Mouse (Mus musculus): Measurements from ENCODE around the gene Rsph14. TPM values are rescaled to one million over a fixed set of nuclear protein-coding genes. Genes with fewer than 3 reads are reported as not detected.
"Not testable (repeated sequence)": the region's sequence is repeated elsewhere in the genome, so short reads cannot be mapped to it uniquely, and the experiment has no call there.

The Rsph14 gene
- polyA plus RNA-seq, 1 experiment, result not detected

DNA sequence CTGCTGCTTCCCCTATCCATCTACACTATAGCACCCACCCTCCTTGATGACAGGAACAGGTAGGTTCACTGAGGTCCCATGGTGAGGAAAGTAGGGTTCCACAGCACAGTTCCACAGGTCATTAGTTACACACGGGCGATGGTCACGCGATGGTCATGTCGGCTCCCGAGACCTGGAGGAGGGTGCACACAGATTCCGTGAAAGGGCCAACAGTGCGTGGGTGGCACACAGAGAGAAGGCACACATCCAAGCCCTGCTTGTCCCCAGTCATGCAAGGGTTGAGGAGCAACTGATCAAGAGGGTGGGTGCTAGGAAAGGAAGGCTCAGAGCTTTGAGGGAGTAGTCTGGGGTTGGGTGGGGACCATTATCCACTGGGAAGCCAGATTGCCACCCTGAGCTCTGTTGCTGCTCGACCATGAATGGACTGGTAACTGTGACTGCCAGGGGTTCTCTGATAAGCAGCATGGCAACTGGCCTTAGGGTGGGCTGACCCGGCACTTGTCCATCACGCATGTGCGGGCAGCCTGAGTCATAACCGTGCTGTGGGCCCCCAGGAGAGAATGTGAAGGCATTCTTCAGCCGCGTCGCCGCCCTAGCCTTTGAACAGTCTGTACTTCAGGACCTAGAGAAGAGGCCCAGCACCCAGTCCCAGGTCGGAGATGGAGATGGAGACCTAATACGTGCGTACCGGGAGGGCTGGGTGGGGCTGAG, 19.1 kb upstream of the Rsph14 start:
- no peaks in the 10 kb centered on the region for H3K36me3 ChIP-seq (ENCODE audit: control insufficient read depth, insufficient read depth, low read length, poor library complexity, severe bottlenecking)
- TF ChIP-seq EP300 (IDR thresholded peaks at IDR 0.05; ENCODE audit: insufficient read depth, low read depth, low read length) (no peak), POLR2A (IDR thresholded peaks at IDR 0.05; ENCODE audit: insufficient read depth, low read length) (no peak), CTCF (IDR thresholded peaks at IDR 0.05; ENCODE audit: low read depth, low read length) (no peak)
- no peak overlapping the region for H3K27ac ChIP-seq (ENCODE audit: insufficient read depth, low read length)
- H3K4me1 ChIP-seq (ENCODE audit: control insufficient read depth, insufficient read depth, low read length), result no peaks in the 10 kb centered on the region
- H3K4me3 ChIP-seq (ENCODE audit: low read depth, low read length), result no peak overlapping the region
- H3K9me3 ChIP-seq (replicated peaks; ENCODE audit: control insufficient read depth, insufficient read depth, low read length, poor library complexity, severe bottlenecking), result no peaks in the 10 kb centered on the region
- H3K9ac ChIP-seq (ENCODE audit: low read depth, poor library complexity, severe bottlenecking), result no peak overlapping the region
- no peaks in the 10 kb centered on the region for H3K27me3 ChIP-seq (ENCODE audit: control insufficient read depth, insufficient read depth, low read length, poor library complexity, severe bottlenecking)

DNA sequence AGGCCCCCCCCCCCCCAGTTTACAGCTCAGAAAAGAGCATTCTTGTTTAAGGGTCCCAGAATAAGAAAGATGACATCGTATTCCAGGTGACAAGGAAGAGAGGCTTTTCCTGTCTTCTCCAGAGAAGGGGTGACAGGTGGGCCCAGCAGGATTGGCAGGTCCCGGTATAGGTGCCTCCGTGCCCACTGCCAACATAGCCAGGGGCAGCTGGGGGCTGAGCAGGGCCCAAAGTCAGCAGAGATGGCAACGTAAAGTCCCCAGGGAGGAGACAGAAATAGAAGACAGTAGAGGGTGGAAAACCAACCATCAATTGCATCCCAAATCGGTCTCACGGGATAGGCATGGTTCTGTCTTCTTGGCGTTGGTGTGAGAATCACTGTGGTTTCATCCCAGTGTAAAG, 16.3 kb upstream of the Rsph14 start:
- Histone ChIP-seq H3K9me3 (replicated peaks; ENCODE audit: control insufficient read depth, insufficient read depth, low read length, poor library complexity, severe bottlenecking) (no peaks in the 10 kb centered on the region), H3K27ac (ENCODE audit: insufficient read depth, low read length) (no peak overlapping the region), H3K27me3 (ENCODE audit: control insufficient read depth, insufficient read depth, low read length, poor library complexity, severe bottlenecking) (no peaks in the 10 kb centered on the region), H3K36me3 (ENCODE audit: control insufficient read depth, insufficient read depth, low read length, poor library complexity, severe bottlenecking) (no peaks in the 10 kb centered on the region), H3K4me1 (ENCODE audit: control insufficient read depth, insufficient read depth, low read length) (no peaks in the 10 kb centered on the region), H3K9ac (ENCODE audit: low read depth, poor library complexity, severe bottlenecking) (no peak overlapping the region), H3K4me3 (ENCODE audit: low read depth, low read length) (no peak overlapping the region)
- TF ChIP-seq CTCF (IDR thresholded peaks at IDR 0.05; ENCODE audit: low read depth, low read length) (no peak), EP300 (IDR thresholded peaks at IDR 0.05; ENCODE audit: insufficient read depth, low read depth, low read length) (no peak), POLR2A (IDR thresholded peaks at IDR 0.05; ENCODE audit: insufficient read depth, low read length) (no peak)

DNA sequence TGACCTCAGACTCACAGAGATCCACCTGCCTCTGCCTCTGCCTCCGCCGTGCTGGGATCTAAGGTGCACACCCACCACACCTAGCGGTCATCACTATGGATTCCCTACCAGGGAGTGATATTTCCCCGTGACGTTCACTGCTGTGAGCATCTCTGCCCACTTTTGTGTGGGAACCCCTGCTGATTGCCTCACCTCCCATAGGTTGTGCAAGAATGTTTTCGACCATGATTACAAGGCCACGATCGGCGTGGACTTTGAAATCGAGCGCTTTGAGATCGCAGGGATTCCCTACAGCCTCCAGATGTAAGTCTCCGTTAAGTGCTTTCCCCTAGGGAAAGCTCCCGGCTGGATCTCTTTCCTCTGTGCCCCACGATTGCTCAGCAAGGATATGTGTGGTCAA, 13.4 kb upstream of the Rsph14 start:
- no peaks in the 10 kb centered on the region for H3K4me1 ChIP-seq (ENCODE audit: control insufficient read depth, insufficient read depth, low read length)
- no peak for TF ChIP-seq POLR2A (IDR thresholded peaks at IDR 0.05; ENCODE audit: insufficient read depth, low read length)
- no peak for TF ChIP-seq EP300 (IDR thresholded peaks at IDR 0.05; ENCODE audit: insufficient read depth, low read depth, low read length)
- H3K9ac ChIP-seq (ENCODE audit: low read depth, poor library complexity, severe bottlenecking), result no peak overlapping the region
- no peaks in the 10 kb centered on the region for H3K27me3 ChIP-seq (ENCODE audit: control insufficient read depth, insufficient read depth, low read length, poor library complexity, severe bottlenecking)
- no peak overlapping the region for H3K4me3 ChIP-seq (ENCODE audit: low read depth, low read length)
- H3K36me3 ChIP-seq (ENCODE audit: control insufficient read depth, insufficient read depth, low read length, poor library complexity, severe bottlenecking), result no peaks in the 10 kb centered on the region
- H3K9me3 ChIP-seq (replicated peaks; ENCODE audit: control insufficient read depth, insufficient read depth, low read length, poor library complexity, severe bottlenecking), result no peaks in the 10 kb centered on the region
- no peak overlapping the region for H3K27ac ChIP-seq (ENCODE audit: insufficient read depth, low read length)

DNA sequence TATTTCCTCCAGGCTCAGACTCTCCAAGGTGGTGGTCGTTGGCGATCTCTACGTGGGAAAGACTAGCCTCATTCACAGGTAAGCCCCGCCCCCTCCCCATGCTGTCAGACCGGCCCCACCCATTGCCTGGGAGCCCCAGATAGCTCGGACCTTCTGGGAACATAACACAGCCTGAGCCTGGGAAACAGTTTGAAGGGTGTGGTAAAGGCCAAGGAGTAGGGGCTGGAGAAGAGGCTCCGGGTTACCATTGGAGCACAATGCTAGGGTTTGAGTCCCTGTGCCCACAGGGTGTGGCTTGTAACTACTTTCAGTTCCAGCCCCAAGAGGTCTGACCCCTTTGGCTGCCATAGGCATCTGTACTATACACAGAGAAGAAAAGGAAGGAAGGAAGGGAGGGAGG, 12.1 kb upstream of the Rsph14 start:
- H3K27ac ChIP-seq (ENCODE audit: insufficient read depth, low read length), result no peak overlapping the region

DNA sequence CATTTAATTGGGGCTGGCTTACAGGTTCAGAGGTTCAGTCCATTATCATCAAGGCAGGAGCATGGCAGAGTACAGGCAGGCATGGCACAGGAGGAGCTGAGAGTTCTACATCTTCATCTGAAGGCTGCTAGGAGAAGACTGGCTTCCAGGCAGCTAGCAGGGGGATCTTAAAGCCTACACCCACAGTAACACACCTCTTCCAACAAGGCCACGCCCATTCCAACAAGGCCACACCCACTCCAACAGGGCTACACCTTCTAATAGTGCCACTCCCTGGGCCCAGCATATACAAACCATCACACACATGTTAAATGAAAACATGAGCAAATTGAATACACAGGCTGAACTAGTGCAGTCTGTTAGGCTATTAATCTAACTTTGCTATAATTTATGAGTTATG, 9.7 kb upstream of the Rsph14 start:
- H3K4me3 ChIP-seq (ENCODE audit: low read depth, low read length), result not testable (repeated sequence)

More for the DNA sequence above, 12.1 kb upstream of the Rsph14 start:
- H3K4me3 ChIP-seq (ENCODE audit: low read depth, low read length), result no peak overlapping the region
- no peaks in the 10 kb centered on the region for H3K9me3 ChIP-seq (replicated peaks; ENCODE audit: control insufficient read depth, insufficient read depth, low read length, poor library complexity, severe bottlenecking)
- no peak overlapping the region for H3K9ac ChIP-seq (ENCODE audit: low read depth, poor library complexity, severe bottlenecking)
- TF ChIP-seq CTCF (IDR thresholded peaks at IDR 0.05; ENCODE audit: low read depth, low read length) (no peak), POLR2A (IDR thresholded peaks at IDR 0.05; ENCODE audit: insufficient read depth, low read length) (no peak), EP300 (IDR thresholded peaks at IDR 0.05; ENCODE audit: insufficient read depth, low read depth, low read length) (no peak)
- H3K4me1 ChIP-seq (ENCODE audit: control insufficient read depth, insufficient read depth, low read length), result no peaks in the 10 kb centered on the region
- no peaks in the 10 kb centered on the region for H3K27me3 ChIP-seq (ENCODE audit: control insufficient read depth, insufficient read depth, low read length, poor library complexity, severe bottlenecking)
- H3K36me3 ChIP-seq (ENCODE audit: control insufficient read depth, insufficient read depth, low read length, poor library complexity, severe bottlenecking), result no peaks in the 10 kb centered on the region

DNA sequence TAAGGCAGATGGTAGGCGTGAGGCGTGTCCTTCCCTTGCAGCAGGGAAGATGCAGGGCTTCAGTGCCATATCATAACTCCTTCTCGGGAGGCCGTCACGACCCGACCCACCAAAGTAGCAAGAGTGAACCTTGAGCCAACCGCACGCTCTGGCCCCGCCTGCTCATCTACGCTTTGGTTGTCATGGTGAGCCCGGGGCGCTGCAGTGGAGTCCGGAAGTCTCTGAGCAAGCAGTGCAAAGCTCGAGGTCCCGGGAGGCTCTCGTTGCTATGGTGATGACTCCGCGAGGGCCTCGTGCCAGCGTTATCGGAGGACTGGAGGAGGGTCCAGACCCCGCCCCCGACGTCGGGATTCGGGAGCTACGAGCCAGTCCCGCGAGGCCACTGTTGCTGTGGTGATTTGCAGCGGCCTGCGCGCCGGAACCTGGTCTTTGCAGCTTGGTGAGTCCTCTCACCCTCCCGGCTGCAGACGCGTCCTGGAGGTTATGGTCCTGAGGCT, 4.5 kb upstream of the Rsph14 start, which contains the start of gene Rab36:
Rab36 (plus strand) TSS at position 176 of the 497 bp plus-strand sequence.
- TF ChIP-seq EP300 (IDR thresholded peaks at IDR 0.05; ENCODE audit: insufficient read depth, low read depth, low read length) (no peak), POLR2A (IDR thresholded peaks at IDR 0.05; ENCODE audit: insufficient read depth, low read length) (no peak), CTCF (IDR thresholded peaks at IDR 0.05; ENCODE audit: low read depth, low read length) (no peak)
- Histone ChIP-seq H3K27ac (ENCODE audit: insufficient read depth, low read length) (no peak within 1 kb of the TSS), H3K9ac (ENCODE audit: low read depth, poor library complexity, severe bottlenecking) (no peak within 1 kb of the TSS), H3K9me3 (replicated peaks; ENCODE audit: control insufficient read depth, insufficient read depth, low read length, poor library complexity, severe bottlenecking) (no peaks in the 10 kb centered on the region), H3K27me3 (ENCODE audit: control insufficient read depth, insufficient read depth, low read length, poor library complexity, severe bottlenecking) (no peaks in the 10 kb centered on the region), H3K36me3 (ENCODE audit: control insufficient read depth, insufficient read depth, low read length, poor library complexity, severe bottlenecking) (no peaks in the 10 kb centered on the region), H3K4me3 (ENCODE audit: low read depth, low read length) (peak within 1 kb of the TSS; percentile 22), H3K4me1 (ENCODE audit: control insufficient read depth, insufficient read depth, low read length) (peaks cover 1% of the 10 kb centered on the region)

More for the DNA sequence above, 9.7 kb upstream of the Rsph14 start:
- H3K27ac ChIP-seq (ENCODE audit: insufficient read depth, low read length); H3K27me3 ChIP-seq (ENCODE audit: control insufficient read depth, insufficient read depth, low read length, poor library complexity, severe bottlenecking); H3K9ac ChIP-seq (ENCODE audit: low read depth, poor library complexity, severe bottlenecking); H3K4me1 ChIP-seq (ENCODE audit: control insufficient read depth, insufficient read depth, low read length); H3K9me3 ChIP-seq (replicated peaks; ENCODE audit: control insufficient read depth, insufficient read depth, low read length, poor library complexity, severe bottlenecking); H3K36me3 ChIP-seq (ENCODE audit: control insufficient read depth, insufficient read depth, low read length, poor library complexity, severe bottlenecking): not testable (repeated sequence)
